Mouse (Mus musculus): ENCODE measurements at regions not wholly inside any gene's neighbourhood (a gene's known extent, or its start where the extent isn't known, plus 50 kb on each side); places are given as distances from the start of the nearest gene placed in this dataset.

DNA sequence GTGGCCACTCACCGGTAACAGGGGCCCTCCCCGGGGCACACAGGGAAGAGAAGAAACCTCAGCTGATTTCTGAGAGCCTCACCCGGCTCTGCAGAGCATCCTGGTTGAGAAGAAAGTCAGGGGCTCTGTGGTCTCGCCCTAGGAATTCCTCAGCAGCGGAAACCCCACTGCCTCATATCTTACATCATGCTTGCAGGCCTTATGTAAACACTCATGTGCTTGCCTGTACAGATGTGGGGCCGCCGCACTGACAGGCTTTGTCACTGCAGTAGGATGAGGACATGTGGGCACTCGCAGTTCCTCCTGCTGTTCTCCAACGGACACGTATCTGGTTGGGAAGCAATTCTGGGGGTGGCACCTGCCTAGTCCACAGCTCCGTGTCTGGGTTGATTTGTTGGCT lies 66.3 kb upstream of the Pitx1 start:
- no peak for TF ChIP-seq CTCF (IDR thresholded peaks at IDR 0.05; ENCODE audit: insufficient read depth, low read length)
- TF ChIP-seq POLR2A (IDR thresholded peaks at IDR 0.05; ENCODE audit: borderline replicate concordance, extremely low read depth, low read depth, low read length): no peak
